Mouse (Mus musculus) right cerebral cortex, adult 18-20 months (tissue): ENCODE measurements around the gene Ctdspl.

Experiments used
- DNase-seq: peaks from one replicate; pipeline ENCODE4 v3.0.0; 2022; ENCODE audit warnings: mixed read lengths

Ctdspl gene

DNA sequence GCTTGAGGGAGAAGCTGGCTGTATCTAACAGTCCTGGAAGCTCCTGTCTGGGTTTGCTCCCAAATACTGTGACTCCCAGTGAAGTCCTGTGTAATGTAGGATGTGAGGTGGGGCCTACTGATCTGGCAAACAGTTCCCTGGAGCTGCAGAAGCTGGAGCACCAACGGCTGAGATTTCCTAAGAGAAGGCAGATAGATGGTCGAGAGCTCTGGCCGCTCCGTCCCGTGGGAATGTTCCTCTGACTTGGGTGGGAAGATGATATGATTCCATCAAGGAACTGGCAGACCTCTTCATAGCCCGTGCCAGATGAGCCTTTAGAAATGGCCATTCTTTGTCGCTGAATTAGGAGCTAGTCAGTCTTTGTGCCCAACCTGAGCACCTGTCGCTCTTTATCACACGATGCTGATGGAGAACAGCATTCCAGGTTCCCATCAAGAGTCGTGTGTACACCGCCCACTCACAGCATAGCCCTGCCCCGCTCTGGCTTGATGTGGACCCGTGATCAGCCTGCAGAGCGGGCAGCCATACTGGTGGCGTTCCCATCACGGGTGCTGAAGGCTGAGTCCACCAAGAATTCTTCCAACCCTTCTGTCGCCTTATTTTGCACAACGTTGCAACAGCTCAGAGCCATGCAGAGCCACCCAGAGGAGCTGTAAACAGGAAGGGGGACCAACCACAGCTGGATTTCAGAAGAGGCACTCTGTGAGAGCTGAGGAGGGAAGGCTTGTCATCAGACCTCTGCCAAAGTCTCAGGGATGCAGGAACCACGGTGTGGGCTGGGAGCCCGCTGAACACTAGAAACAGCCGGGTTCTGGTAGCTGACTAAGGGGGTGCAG lies 65.7 kb downstream of the Ctdspl start:
- DNase-seq: no peak

DNA sequence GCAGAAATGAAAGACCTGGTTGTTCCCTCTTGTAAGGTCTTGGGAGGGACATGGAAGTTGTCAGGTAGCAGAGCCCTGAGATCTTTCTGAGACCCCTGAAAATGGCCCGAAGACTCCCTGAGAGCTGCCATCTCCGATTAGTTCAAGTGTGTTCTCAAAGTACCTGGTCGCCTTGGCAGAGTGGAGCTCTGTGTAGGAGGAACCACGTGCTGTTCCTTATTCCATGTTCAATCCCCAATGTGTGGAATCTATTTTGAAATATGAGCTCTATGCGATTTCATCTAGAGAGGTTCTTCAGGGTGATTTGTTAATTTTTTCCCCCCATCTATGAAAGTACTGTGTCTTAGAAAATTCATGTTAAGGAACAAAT lies 66.3 kb downstream of the Ctdspl start:
- no peak for DNase-seq

GRCm38 (mm10) chr9:118994524-118995227 lies 68.4 kb downstream of the Ctdspl start:
- no peak for DNase-seq

DNA sequence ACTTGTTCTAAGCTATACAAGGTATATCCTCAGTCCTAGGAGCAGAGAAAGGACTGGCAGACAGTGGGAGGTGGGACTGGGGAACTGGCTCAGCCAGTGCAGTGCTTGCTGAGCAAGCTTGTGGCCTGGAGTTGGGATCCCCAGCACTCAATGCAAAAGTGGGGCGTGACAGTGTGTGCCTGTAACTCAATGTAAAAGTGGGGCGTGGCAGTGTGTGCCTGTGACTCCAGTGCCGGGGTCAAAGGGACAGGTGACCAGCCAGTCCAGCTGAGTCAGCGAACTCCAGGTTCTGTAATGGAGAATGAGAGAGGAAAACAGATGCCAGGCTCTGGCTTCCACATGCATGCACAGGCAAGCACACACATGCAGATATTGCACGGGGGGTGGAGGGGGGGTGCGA lies 69.3 kb downstream of the Ctdspl start:
- no peak for DNase-seq

DNA sequence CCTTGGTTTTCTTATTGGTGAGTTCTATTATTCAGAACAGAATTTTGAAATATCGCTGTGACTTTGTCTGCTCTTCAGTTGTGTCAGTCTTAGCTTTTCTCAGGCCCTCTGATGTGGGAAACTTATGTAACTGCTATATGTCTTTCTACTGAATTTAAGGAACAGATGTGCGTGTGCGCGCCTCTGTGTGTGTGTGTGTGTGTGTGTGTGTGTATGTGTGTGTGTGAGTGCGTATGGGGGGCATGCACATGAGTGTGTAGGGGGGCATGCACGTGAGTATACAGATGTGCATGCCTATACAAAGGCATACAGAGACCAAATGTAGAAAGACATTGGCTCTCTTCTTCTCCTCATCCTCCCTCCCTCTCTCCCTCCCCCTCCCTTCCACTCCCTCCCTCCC lies 71.0 kb downstream of the Ctdspl start:
- no peak for DNase-seq

DNA sequence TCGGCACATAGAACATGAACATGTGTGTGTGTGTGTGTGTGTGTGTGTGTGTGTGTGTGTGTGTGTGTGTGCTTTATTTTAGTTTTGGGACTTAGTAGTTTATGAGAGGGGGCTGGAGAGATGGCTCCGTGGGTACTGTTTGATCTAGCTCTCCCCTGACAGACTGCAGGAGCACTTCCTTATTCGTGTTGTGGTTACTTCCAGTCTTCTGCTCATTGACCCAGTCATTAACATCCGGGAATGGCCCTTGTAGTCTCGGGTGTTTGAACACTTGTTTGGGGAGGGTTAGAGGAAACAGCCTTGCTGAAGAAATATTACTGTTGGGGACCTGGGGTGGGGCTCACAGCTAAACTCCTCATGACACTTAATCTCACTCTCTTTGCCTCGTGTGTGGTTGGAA lies 73.9 kb downstream of the Ctdspl start:
- no peak for DNase-seq

GRCm38 (mm10) chr9:119002267-119002666 lies 76.0 kb downstream of the Ctdspl start:
- no peak for DNase-seq

DNA sequence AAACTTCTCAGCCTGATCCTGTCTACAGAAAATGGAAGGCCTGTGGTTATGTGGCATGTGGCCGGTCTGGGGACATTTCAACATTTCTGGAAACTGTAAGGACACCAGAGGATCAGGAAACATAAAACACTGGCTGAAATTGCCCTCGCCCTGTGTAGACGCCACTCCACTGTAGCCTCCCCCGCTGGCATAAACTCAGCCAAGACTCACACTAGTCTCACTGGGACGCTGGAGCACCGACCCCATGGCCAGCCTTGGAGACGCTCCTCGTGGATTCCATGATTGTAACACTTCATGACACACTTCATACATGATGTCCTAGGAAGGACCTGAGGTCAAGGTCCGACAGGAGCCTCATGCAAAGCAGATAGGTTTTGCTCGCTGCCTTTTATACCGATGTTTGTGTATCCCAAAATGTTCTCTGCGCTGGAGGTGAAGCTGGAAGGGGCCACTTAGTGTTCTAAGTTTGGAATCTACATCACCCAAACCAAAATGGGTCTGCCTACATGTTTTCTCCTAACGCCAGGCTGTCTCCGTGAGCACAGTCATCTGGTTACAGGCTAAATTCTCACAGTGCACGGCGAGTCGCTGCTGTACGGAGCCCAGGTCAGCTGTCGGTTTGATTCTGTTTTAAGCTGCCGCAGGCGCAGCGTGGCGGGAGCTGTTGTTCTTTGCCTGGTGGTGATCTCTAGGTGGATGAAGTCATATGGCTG lies 77.9 kb downstream of the Ctdspl start:
- DNase-seq: peak; percentile 80

DNA sequence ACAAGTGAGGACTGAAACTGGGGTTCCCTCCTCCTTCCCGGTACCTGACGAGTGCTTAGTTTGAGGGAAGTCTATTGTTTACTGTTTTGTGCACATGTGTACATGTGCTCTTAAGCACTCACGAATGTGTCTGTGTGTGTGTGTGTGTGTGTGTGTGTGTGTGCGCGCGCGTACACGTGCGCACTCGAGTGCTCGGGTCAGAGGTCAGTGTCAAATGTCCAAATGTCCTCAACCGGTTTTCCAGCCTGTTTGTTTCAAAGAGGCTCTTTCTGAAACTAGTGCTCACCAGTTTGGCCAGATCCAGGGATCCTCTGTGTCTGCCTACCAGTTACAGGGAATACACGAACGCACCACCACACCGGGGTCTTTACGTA lies 78.4 kb downstream of the Ctdspl start:
- no peak for DNase-seq

DNA sequence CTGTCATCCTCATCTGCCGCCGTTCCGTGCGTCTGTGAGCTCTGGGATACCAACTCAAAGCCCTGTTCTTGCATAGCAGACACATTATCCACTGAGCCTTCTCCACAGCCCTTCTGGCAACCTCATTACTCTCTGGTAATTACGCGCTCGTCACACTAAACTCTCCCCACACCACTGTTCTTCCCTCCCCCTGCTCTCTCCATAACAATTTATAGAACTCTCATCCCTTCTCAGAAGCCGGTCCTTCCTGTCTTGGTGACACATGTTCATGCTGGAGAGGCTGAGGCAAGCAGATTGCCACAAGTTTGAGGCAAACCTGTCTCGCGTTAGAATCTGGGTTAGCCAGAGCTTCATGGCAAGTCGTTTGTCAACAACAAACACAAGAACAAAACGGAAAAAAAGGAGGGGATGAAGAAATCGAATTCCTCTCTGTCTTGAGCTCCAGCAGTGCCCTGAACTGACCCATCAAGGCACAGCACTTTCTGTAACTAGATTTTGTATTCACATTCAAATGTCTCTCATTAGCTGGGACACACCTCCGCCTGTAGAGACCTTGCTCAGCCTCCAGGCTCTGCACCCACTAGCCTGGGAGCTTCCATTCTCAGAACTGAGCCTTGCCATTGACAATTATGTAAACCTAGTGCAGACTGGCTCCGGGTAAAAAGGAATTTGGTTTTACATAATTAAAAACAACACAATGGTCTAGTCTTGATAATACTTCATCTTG lies 79.2 kb downstream of the Ctdspl start:
- DNase-seq: peak; percentile 65

DNA sequence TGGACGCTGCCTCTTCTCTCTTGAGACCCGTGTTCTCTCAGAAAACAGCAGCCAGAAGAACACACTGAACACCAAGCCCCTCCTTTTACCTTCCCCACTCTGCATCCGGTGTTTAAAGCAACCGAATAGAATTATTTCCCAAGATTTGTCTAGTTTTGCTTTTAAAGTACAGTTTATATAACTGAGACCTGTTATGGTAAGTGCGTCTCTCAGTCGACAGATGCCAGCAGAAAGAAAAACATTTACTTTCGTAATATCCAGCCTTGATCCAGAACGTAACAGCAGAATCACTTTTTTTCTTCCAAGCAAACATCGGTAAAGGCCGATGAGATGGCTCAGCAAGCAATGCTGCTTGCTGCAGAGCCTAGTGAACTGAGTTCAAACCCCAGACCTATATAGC lies 81.0 kb downstream of the Ctdspl start:
- DNase-seq: no peak

DNA sequence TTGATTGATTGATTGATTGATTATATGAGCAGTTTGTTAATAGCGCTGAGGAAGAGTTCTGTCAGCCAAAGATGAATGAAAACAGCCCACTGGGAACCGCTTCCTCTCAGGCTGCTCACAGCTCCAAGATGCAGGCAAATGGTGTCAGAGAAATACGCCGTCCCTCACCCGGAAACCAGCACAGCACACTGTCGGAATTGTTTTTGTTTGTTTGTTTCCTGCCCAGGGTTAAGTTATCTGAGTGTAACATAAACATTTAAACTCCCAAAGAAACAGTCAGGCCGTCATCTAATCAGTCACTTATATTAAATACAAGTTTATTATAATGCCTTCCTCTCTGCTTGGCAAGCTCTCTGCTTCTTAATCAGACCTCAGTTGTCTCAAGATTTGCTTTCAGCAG lies 82.6 kb downstream of the Ctdspl start:
- DNase-seq: no peak

- no peak for DNase-seq
Observed at GRCm38 (mm10) chr9:119010156-119010710, 84.0 kb downstream of the Ctdspl start.

DNA sequence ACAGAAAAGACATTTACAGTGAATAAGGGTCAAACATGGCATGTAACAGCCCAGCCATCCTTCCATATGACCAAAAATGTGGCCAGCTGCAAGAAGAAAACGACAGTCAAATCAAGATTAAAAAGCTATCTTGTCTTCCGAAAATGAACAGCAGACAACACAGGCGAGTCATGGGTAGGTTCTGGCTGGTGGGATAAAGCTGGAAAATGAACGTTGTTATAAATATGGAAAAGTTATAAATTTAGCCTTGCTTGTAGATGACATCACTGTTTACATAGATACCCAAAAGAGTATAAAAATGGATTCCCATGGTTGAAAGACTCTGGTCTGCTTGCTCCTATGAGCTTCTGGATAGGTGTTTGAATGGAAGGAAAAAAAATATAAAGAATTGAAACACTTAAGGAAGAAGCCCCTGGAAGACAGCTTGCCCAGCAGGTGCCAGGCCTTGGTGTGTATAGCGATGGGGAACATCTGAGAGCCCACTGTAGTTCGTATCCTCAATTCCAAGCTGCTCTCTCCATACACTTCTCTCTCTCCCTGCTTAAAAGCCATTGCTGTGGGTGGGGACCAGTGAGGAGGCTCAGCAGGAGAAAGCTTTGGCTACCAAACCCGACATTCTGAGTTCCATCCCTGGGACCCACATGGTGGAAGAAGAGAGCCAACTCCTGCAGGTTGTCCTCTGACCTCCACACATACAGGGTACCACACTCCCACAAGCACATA lies 90.7 kb downstream of the Ctdspl start:
- no peak for DNase-seq

DNA sequence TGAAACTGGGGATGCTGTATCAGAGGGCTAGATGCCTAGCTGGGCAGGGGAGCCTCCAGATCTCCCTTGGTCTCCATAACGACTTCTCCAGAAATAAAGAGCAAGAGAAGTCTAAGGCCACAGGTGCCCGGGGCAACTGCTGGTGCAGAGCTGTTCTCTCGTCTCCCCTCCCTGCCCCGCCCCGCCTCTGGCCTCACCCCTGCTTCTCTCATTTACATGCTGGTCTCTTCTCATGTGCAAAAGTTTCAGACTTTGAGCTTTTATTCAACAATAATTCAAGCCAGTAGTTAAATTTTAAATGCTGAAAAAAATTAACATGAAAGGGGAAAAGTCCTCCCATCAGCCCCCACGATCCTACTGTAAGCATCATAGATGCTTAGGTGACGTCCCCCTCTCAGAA lies 95.5 kb downstream of the Ctdspl start:
- no peak for DNase-seq

DNA sequence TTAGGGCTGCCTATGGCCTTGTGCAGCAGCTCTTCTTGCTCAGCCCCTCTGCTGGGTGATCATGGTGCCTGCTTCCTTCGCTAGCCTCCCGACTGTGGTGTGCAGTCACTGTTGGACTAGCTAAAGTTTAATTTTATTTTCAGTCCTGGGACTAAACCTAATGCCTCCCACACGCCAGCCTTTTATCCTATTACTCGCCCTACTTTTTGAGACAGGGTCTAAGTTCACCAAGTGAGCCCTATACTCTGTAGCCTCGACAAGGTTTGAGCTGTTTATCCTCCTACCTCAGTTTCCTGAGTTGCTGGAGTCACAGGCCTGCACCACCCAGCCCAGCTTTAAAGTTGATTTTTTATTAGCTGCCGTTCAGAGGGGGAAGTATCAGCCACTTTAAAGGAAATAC lies 99.0 kb downstream of the Ctdspl start:
- no peak for DNase-seq

- no peak for DNase-seq
Observed at GRCm38 (mm10) chr9:119025832-119026331, 99.6 kb downstream of the Ctdspl start.

- DNase-seq: no peak
Observed at GRCm38 (mm10) chr9:119027337-119027736, 101.1 kb downstream of the Ctdspl start.

DNA sequence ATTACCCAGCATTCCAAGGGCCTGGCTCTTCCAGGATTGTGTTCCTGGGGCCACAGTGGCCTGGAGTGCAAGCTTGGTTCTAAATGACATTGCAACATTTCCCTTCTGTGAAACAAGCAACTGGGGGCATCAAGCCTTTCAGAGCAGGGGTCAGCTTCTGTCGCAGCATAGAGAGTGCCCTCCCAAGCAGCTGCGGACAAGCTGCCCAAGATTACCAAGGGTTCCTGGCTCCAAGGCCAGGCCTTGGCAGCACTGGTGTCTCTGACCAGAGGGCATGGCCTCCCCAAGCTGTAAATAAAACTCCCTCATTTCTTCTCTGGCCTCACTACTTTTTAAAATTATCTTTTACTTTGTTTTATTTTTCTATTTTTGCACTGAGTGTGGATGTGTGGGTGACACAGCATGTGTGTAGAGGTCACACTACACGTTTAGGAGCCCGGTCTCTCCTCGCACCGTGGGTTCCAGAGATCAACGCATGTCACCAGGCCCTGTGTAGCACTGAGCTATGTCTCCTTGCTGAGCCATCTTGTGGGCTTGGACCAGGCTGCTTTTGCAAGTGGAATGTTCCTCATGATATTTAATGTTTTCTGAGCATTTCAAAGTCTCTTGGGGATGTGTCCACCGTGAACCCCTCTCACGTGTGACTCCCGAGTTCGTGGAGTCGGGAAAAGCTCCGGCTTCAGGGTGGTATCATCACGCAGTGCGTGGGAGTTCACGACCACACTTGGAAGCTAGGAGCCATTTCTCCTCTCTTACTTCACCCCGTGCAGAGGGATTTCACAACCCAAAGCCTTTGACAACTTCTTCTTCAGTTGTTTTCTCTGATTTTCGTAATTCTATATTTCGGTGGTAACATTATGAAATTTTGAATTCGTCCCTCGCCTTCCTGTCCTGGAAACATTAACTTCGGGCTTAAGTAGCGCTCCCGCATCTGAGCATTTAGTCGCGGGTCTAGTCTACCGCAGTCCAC lies 102.3 kb downstream of the Ctdspl start:
- DNase-seq: no peak

DNA sequence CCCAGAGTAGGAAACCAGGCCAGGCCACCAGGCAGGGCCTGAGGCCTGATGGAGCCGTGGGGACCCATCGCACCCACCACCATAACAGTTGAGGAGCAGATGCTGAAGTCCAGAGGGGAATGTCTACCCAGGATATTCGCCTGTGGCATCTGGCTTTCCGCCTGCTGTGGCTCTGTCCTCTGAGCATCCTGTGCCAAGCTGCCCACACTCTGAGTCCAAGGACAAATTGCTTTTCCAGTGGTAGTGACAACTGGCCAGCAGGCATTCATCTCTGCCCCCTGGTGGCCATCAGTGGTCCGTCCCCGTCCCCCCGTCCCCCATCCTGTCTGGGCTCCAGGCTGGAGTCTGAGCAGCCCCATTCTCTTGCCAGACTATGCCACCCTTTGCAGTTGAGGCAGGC lies 103.3 kb downstream of the Ctdspl start:
- peak; percentile 54 for DNase-seq

DNA sequence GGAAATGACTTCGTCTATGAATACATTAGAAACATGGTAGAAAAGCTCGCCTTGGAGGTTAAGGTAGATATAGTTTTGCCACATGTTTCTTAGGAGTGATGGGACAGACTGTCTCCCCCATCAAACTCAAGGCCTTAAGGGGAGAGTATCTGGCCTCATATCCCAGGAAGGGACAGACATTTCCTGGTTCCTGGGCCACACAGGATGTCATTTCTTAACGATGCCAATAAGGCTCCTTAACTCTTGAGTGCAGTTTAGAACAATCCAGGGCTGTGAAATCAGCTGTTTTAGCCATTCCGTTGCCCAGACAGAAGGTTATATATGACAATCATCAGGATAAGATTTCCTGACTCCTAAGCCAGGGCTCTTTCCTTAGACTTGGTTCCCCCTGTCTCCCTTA lies 104.8 kb downstream of the Ctdspl start:
- DNase-seq: no peak
